Mouse (Mus musculus) heart, adult 10 weeks (tissue): ENCODE measurements around the gene Mup21. TPM values are rescaled to one million over a fixed set of nuclear protein-coding genes. Genes with fewer than 3 reads are reported as not detected.

Source experiments
- polyA plus RNA-seq: library from polyadenylated mRNA; stranded (reverse); fragments of 350-450 nt; fragmentation: Illumina TruSeq; extraction: RNeasy Lipid Tissue Mini Kit (QIAGEN cat#74804); gene quantifications from one replicate; pipeline ENCODE4 v1.2.3, GENCODE M21; 2014; ENCODE audit warnings: low read depth, low replicate concordance

The Mup21 gene
- polyA plus RNA-seq, result not detected

GRCm38 (mm10) chr4:62150811-62151210, at the start of gene Mup21:
Gene Mup21 (minus strand): TSS chr4:62150863.

Other genes with a start within 250 kb of the Mup21 start
- gene Mup20, start 96.7 kb downstream of the Mup21 start, polyA plus RNA-seq, result 0.71 TPM
- gene Mup3, start 63.5 kb downstream of the Mup21 start, polyA plus RNA-seq, result 4.0 TPM
- 2.5 TPM for gene Zfp37, start 80.2 kb upstream of the Mup21 start, polyA plus RNA-seq
- 20.6 TPM for gene Slc31a2, start 111.7 kb upstream of the Mup21 start, polyA plus RNA-seq
- 17.0 TPM for gene Fkbp15, start 209.7 kb upstream of the Mup21 start, polyA plus RNA-seq
- 21.4 TPM for gene Slc31a1, start 209.9 kb upstream of the Mup21 start, polyA plus RNA-seq